Mouse (Mus musculus): ENCODE data around the gene Brinp3.
"Not testable (repeated sequence)": the region's sequence is repeated elsewhere in the genome, so short reads cannot be mapped to it uniquely, and the experiment has no call there.

Gene Brinp3

GRCm38 (mm10) chr1:146494681-146495331, at the start of gene Brinp3:
Gene Brinp3 (plus strand): TSS chr1:146494760.
- DNase-seq (ENCODE audit: low spot score), result no peak

GRCm38 (mm10) chr1:146494221-146494620, 339 bp upstream of the Brinp3 start:
- DNase-seq (ENCODE audit: low spot score), result no peak

- DNase-seq (ENCODE audit: low spot score), result no peak
These were observed 826 bp downstream of the Brinp3 start for GRCm38 (mm10) chr1:146495386-146495785.

GRCm38 (mm10) chr1:146497381-146498081, 3.0 kb downstream of the Brinp3 start:
- no peak for DNase-seq (ENCODE audit: low spot score)

GRCm38 (mm10) chr1:146498085-146498779, 3.7 kb downstream of the Brinp3 start:
- no peak for DNase-seq (ENCODE audit: low spot score)

- no peak for DNase-seq (ENCODE audit: low spot score)
These were observed 4.2 kb downstream of the Brinp3 start for GRCm38 (mm10) chr1:146498780-146499114.

- DNase-seq (ENCODE audit: low spot score), result no peak
These were observed 20.8 kb downstream of the Brinp3 start for GRCm38 (mm10) chr1:146515377-146515776.

GRCm38 (mm10) chr1:146523727-146524573, 29.4 kb downstream of the Brinp3 start:
- DNase-seq (ENCODE audit: low spot score), result no peak

- DNase-seq (ENCODE audit: low spot score), result no peak
These were observed 34.0 kb downstream of the Brinp3 start for GRCm38 (mm10) chr1:146528572-146528971.

- DNase-seq (ENCODE audit: low spot score), result no peak
These were observed 52.4 kb downstream of the Brinp3 start for GRCm38 (mm10) chr1:146546847-146547428.

GRCm38 (mm10) chr1:146556982-146557381, 62.4 kb downstream of the Brinp3 start:
- no peak for DNase-seq (ENCODE audit: low spot score)

GRCm38 (mm10) chr1:146562144-146562543, 67.6 kb downstream of the Brinp3 start:
- DNase-seq (ENCODE audit: low spot score), result no peak

- no peak for DNase-seq (ENCODE audit: low spot score)
These were observed 89.6 kb downstream of the Brinp3 start for GRCm38 (mm10) chr1:146584181-146584580.

- no peak for DNase-seq (ENCODE audit: low spot score)
These were observed 138.3 kb downstream of the Brinp3 start for GRCm38 (mm10) chr1:146632895-146633294.

GRCm38 (mm10) chr1:146657214-146657613, 162.7 kb downstream of the Brinp3 start:
- DNase-seq (ENCODE audit: low spot score), result no peak

- no peak for DNase-seq (ENCODE audit: low spot score)
These were observed 206.2 kb downstream of the Brinp3 start for GRCm38 (mm10) chr1:146700724-146701123.

- DNase-seq (ENCODE audit: low spot score), result no peak
These were observed 225.0 kb downstream of the Brinp3 start for GRCm38 (mm10) chr1:146719556-146719955.

GRCm38 (mm10) chr1:146724784-146725513, 230.4 kb downstream of the Brinp3 start:
- DNase-seq (ENCODE audit: low spot score), result not testable (repeated sequence)

GRCm38 (mm10) chr1:146751066-146751465, 256.5 kb downstream of the Brinp3 start:
- no peak for DNase-seq (ENCODE audit: low spot score)

GRCm38 (mm10) chr1:146783259-146783658, 288.7 kb downstream of the Brinp3 start:
- DNase-seq (ENCODE audit: low spot score), result no peak

GRCm38 (mm10) chr1:146787236-146787635, 292.7 kb downstream of the Brinp3 start:
- no peak for DNase-seq (ENCODE audit: low spot score)

Measured in spleen, adult 12 weeks (tissue).